Mouse (Mus musculus) gastrocnemius, adult 18-20 months (tissue): ENCODE data around the gene Dusp28. TPM values are rescaled to one million over a fixed set of nuclear protein-coding genes. Genes with fewer than 3 reads are reported as not detected.

Experiments
- DNase-seq: peaks from one replicate; pipeline ENCODE4 v3.0.0; 2021; ENCODE audit warnings: low spot score
- long read RNA-seq, 2 experiments: library from polyadenylated mRNA; stranded (forward); transcript quantifications; one replicate each; pipeline ENCODE4 v2.0.0; 2021
- total RNA-seq, 2 experiments: library from RNA; stranded (reverse); gene quantifications; 2 replicates each; pipeline ENCODE4 v1.2.3; 2021

Gene Dusp28
- total RNA-seq = 10 to 100 TPM; 23.1 to 24.5 TPM
- long read RNA-seq, experiment 1, transcript Dusp28-201 (2 exons, 1,314 nt) = major isoform, 16 of 28 reads
- long read RNA-seq, experiment 1, partial matches to known transcripts = 6 of 28 reads
- long read RNA-seq, experiment 1, other reads (novel, unspliced or antisense) = 6 of 28 reads
- long read RNA-seq, experiment 2, transcript Dusp28-201 (2 exons, 1,314 nt) = major isoform, 19 of 36 reads
- long read RNA-seq, experiment 2, partial matches to known transcripts = 8 of 36 reads
- long read RNA-seq, experiment 2, other reads (novel, unspliced or antisense) = 9 of 36 reads

- peak; percentile 92 for DNase-seq
These were observed at the start of gene Dusp28 for GRCm38 (mm10) chr1:92906779-92907631. Dusp28 (plus strand) TSS chr1:92906981.

DNA sequence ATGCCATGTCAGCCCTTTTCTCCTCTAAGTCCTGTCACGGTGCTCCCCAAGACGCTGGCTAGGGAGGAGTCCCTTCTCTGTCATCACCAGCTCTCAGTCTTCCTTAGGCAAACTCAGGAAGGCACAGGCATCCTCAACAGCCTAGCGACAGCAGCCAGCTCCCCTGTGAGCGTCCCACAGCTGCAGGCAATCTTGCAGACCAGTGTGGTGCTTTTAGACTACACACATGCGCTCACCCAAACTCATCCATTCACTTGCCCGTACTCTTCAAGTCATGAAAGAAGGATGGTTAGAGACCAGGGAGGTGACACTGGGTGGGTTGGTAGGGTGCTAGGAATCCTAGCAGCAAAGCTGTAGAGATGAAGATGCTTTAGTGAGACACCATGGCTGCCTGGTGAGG is 45.3 kb upstream of the Dusp28 start:
- DNase-seq = no peak

GRCm38 (mm10) chr1:92863268-92863667 is 43.5 kb upstream of the Dusp28 start:
- DNase-seq = no peak

DNA sequence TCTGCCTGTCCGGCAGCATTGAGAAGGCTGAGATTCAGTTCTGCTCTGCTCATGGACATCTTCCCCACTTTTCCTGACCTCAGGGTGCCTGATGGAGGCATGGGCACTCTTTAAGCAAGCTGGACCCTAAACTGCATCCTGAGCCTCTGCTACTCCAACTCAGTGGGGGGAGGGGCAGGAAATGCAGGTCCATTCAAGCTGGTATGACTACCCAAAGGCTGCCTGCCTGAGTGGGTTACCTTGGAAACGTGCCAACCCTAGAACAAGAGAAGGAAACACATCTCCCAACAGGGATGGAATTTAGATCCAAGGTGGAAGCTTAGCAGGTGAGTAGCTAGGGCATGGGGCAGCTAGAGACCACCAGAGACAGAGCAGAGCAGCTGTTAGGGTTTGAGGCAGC is 40.6 kb upstream of the Dusp28 start:
- DNase-seq = no peak

GRCm38 (mm10) chr1:92869985-92870384 is 36.8 kb upstream of the Dusp28 start:
- DNase-seq = no peak

DNA sequence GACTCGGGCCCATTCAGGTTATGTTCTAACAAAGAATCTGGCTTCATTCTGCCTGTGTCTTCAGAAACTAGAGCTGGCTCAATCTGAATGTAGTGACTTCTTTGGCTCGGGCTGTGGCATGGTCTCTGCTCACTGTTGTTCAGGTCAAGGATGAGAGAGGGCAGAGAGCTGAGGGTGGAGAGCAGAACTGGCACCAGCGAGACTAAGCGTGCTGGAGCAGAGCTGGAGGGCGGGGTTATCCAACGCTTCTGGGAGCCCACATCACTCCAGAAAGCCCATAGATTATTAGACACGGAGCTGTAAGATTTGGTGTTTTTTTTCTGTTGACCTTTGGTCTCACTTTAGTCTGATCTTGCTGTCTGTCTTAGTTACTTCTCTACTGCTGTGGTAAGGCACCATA is 34.1 kb upstream of the Dusp28 start:
- DNase-seq = no peak

GRCm38 (mm10) chr1:92874011-92874410 is 32.8 kb upstream of the Dusp28 start:
- no peak for DNase-seq

- no peak for DNase-seq
These were observed 31.2 kb upstream of the Dusp28 start for GRCm38 (mm10) chr1:92875360-92876111.

DNA sequence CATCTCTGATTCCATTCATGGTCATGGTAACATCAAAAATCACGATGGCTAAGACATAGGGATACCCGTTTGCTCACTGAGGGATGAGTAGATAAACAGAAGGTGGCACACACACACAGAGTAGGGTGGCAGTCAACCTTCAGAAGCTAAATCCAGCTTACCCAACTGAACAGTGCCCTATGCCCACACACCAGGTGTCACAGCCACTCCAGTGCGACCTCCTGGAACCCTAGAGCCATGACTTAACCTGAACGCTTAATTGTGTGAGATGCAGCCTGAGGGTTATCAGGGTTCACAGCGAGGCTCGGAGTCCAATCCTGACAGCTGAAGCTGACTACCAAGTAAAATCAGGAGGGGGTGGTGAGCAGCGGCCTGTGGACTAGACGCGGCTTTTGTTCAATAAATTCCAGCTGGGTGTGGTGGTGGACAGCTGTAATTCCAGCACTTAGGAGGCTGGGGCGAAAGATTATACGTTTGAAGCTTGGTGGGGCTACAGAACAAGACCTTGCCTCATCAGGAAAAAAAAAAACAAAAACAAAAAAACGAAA is 29.3 kb upstream of the Dusp28 start:
- DNase-seq = no peak

- DNase-seq = no peak
These were observed 28.6 kb upstream of the Dusp28 start for GRCm38 (mm10) chr1:92878066-92878741.

DNA sequence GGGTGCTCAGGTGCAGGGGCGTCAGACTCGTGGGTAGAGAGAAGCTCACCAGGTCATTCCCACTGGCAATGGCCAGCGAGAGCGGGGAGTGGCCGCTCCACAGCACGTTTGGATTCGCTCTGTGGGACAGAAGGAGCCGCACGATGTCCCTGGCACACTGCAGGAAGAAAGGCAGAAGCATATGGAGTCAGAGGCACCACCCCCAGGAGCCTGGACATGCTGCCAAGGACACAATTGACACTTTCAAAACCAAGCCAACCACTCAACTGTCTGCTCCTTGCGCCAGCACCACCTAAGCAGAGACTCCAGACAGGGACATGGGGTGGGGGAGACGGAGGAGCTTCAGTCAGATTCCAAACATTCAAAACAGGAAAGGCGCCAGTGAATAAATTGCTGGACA is 27.5 kb upstream of the Dusp28 start:
- DNase-seq = no peak

DNA sequence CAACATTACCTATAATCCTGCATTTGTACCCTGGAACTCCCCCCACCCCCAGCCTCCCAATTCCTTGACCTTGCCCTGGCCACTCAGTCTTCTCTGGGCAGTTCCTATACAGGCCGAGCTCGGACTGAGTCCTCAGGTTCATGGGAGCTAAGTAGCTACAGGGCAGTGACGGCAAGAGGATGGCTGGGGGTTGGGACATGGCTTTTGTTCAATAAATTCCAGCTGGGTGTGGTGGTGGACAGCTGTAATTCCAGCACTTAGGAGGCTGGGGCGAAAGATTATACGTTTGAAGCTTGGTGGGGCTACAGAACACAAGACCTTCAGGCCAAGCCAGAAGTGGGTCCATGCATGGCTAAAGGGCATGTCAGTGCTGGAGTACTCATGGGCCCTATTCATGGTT is 26.7 kb upstream of the Dusp28 start:
- no peak for DNase-seq

GRCm38 (mm10) chr1:92881982-92882381 is 24.8 kb upstream of the Dusp28 start:
- no peak for DNase-seq

- DNase-seq = no peak
These were observed 17.7 kb upstream of the Dusp28 start for GRCm38 (mm10) chr1:92888901-92889655.

DNA sequence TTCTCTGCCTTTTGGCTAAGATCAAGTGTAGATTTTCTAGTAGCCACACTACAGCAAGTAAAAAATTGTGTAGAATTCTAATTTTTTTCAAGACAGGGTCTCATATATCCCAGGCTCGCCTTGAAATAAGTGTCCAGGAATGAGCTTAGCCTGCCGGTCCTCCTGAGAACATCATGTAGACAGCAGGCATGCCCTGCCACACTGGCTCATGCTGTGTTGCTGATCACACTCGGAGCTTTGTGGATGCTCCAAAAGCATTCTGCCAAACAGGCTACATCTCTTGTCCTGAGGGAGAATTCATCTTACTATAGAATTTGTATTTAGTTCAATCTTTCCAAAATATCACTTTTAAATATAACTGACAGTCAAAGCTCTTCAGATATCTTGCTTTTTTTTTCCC is 14.0 kb upstream of the Dusp28 start:
- no peak for DNase-seq

DNA sequence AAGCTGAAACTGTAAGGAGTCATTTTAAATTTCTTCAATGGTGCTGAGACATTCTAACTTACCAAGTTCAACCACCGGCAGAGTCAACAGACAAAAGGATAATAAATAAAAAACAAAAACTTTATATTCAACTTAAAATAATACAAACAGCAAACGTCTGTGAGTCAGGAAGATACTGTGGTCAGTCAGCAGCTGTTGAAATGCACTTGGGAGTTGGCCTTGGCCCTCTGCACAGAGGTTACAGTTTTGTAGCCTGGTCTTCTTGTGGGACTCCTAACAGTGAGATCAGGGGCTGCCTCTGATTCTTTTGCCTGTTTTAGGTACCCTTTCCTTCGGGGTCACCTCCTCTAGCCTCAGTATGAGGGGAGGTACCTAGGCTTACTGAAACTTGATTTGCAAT is 12.9 kb upstream of the Dusp28 start:
- DNase-seq = no peak

GRCm38 (mm10) chr1:92895089-92895488 is 11.7 kb upstream of the Dusp28 start:
- DNase-seq = peak; percentile 75

DNA sequence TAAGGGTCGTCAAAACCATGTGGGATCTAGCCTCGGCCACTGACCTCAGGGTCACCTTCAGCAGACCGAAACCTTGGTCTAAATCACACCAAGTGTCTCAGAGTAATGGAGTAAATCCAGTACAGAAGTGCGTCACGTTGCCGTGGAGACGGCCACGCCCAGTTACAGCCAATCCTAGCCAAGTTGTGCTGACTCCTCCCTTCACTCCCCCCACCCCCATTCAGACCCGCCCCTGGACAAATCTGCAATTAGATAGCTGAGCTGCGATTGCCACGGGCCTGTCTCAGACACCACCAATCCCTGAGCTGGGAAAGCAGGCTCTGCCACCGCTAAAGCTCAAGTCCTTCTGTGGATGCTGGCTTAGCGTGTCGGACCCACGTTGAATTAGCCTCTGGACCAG is 4.0 kb upstream of the Dusp28 start, which contains the start of gene Ankmy1:
Ankmy1 (minus strand) TSS at position 121 of the 400 bp plus-strand sequence.
- DNase-seq = no peak

- DNase-seq = no peak
These were observed 3.2 kb upstream of the Dusp28 start for GRCm38 (mm10) chr1:92903627-92904026.

GRCm38 (mm10) chr1:92905703-92906310 is 974 bp upstream of the Dusp28 start:
- DNase-seq = no peak
